Mouse (Mus musculus) midbrain, postnatal 0 days (tissue): ENCODE measurements around the gene Med9. TPM values are rescaled to one million over a fixed set of nuclear protein-coding genes. Genes with fewer than 3 reads are reported as not detected.

Source experiments
- ATAC-seq: fragments of 200-750 bp; cut with Nextera tagmentation; 2 replicates; pipeline ENCODE4 v1.8.0; 2017; ENCODE audit warnings: moderate number of reproducible peaks, mild to moderate bottlenecking, moderate TSS enrichment, moderate library complexity; ENCODE audit not compliant: low FRiP score
- DNase-seq: peaks from one replicate; pipeline ENCODE4 v3.0.0-alpha.2; 2015; ENCODE audit warnings: low spot score
- H3K27ac ChIP-seq: fragments of 300-500 bp; sonication (generic); 2 replicates; pipeline ENCODE4 v1.5.1; 2014; ENCODE audit warnings: low read depth, mild to moderate bottlenecking, low read length, mixed read lengths
- H3K27me3 ChIP-seq: fragments of 300-500 bp; sonication (generic); 2 replicates; pipeline ENCODE4 v1.6.1; 2014; ENCODE audit warnings: low read length, control low read depth, mixed read lengths; ENCODE audit not compliant: insufficient read depth
- H3K36me3 ChIP-seq: fragments of 300-500 bp; sonication (generic); 2 replicates; pipeline ENCODE4 v1.6.1; 2014; ENCODE audit warnings: low read length, control low read depth, mixed read lengths; ENCODE audit not compliant: insufficient read depth
- H3K4me1 ChIP-seq: fragments of 300-500 bp; sonication (generic); 2 replicates; pipeline ENCODE4 v1.6.1; 2014; ENCODE audit warnings: mild to moderate bottlenecking, control low read depth, antibody characterized with exemption, low read length, mixed read lengths; ENCODE audit not compliant: insufficient read depth
- H3K4me2 ChIP-seq: fragments of 300-500 bp; sonication (generic); 2 replicates; pipeline ENCODE4 v1.6.1; 2014; ENCODE audit warnings: low read depth, mild to moderate bottlenecking, low read length, mixed read lengths; ENCODE audit not compliant: poor library complexity, severe bottlenecking
- H3K4me3 ChIP-seq: fragments of 300-500 bp; sonication (generic); 2 replicates; pipeline ENCODE4 v1.5.1; 2014; ENCODE audit warnings: low read depth, mild to moderate bottlenecking, low read length, moderate library complexity
- H3K9ac ChIP-seq: fragments of 300-500 bp; sonication (generic); replicated peaks from 2 replicates; pipeline ENCODE4 v1.6.1; 2014; ENCODE audit warnings: mild to moderate bottlenecking, low read length, moderate library complexity, mixed read lengths; ENCODE audit not compliant: poor library complexity, severe bottlenecking
- H3K9me3 ChIP-seq: fragments of 300-500 bp; sonication (generic); 2 replicates; pipeline ENCODE4 v1.6.1; 2016; ENCODE audit warnings: low read length, control low read depth
- CTCF ChIP-seq: IDR thresholded peaks from 2 replicates; pipeline ENCODE4 v1.5.1; 2016; ENCODE audit warnings: antibody characterized with exemption, mild to moderate bottlenecking
- WGBS: fragments of 180-500 bp; shearing (Covaris S2); extraction: QIAGEN DNeasy Blood & Tissue Kit; methylation state at CpG from one replicate; pipeline ENCODE4 v1.1.7; 2014; 5-methylcytosine and 5-hydroxymethylcytosine counted together
- polyA plus RNA-seq: library from polyadenylated mRNA; unstranded; fragments of >200 nt; fragmentation: Nextera tagmentation; extraction: Ambion mirVana; gene quantifications from 2 replicates; pipeline ENCODE4 v1.2.1, GENCODE M21; 2015
- total RNA-seq: library from RNA; depleted of rRNA; stranded (reverse); fragments of >200 nt; gene quantifications from 2 replicates; pipeline ENCODE4 v1.2.3, GENCODE M21; 2014

Gene Med9
- total and polyA plus RNA-seq, 2 experiments from 2014 or later: 28.7 to 32.0 TPM

DNA sequence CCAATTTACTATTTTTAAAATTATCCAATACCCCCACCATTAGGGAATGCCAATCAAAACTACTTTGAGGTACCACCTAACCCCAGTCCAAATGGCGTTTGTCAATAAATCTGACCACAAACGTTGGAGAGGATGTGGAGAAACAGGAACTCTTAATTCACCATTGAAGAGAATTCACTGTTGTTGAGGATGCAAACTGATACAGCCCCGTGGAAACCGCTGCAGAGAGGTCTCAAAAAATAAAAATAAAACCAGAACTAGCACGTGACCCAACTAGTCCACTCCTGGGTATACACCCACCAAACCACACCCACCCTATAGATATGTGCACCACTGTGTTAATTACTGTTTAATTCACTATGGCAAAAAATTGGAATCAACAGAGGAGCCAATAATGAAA is 27.7 kb upstream of the Med9 start:
- Histone ChIP-seq H3K4me2 (no peak overlapping the region), H3K4me1 (no peaks in the 10 kb centered on the region), H3K9me3 (no peaks in the 10 kb centered on the region), H3K9ac (no peak overlapping the region), H3K36me3 (no peaks in the 10 kb centered on the region), H3K27ac (no peak overlapping the region), H3K27me3 (no peaks in the 10 kb centered on the region), H3K4me3 (no peak overlapping the region)
- no peak for ATAC-seq
- TF ChIP-seq CTCF: no peak
- WGBS: 78% methylated on average over 5 of the region's 5 CpGs
- no peak for DNase-seq

DNA sequence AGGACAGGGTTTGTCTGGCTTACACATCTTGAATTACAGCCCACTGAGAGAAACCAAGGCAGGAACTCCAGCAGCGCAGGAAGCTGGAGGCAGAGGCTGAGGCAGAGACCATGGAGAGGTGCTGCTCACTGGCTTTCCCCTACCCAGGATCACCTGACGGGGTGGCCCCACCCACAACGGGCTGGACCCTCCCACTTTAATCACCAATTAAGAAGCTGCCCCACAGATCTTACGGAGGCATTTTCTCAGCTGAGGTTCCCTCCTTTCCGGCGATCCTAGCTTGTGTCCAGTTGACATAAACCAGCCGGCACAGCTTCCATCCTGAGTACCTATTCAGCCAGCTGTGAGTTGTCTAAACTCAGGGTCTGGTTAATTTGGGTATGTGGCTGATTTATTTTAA is 26.7 kb upstream of the Med9 start:
- H3K27me3 ChIP-seq: no peaks in the 10 kb centered on the region
- DNase-seq (no peak), ATAC-seq (no peak)
- H3K9me3 ChIP-seq: no peaks in the 10 kb centered on the region
- no peak overlapping the region for H3K9ac ChIP-seq
- no peaks in the 10 kb centered on the region for H3K4me1 ChIP-seq
- H3K4me2 ChIP-seq: no peak overlapping the region
- H3K27ac ChIP-seq: no peak overlapping the region
- WGBS: 29% methylated on average over 7 of the region's 7 CpGs
- H3K36me3 ChIP-seq: no peaks in the 10 kb centered on the region
- no peak for TF ChIP-seq CTCF
- H3K4me3 ChIP-seq: no peak overlapping the region

DNA sequence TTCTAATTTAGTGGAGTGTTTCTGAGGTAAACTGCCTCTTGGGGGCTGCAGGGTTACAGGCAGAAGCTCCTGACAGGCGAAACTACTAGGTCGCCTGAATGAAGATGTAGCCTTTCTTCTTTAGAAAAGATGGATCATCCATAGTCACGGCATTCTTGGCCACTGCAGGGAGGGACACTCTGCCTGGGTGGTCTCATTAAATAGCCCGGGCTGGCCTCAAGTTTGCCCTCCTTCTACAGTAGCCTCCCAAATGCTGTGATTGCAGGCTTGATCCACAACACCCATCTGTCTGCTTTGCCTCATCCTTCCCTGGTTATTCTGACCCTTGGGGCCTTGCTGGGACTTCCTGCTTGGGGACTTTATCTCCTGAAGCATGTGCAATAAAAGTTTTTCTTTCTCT is 18.0 kb upstream of the Med9 start:
- Histone ChIP-seq H3K27ac (no peak overlapping the region), H3K36me3 (no peaks in the 10 kb centered on the region), H3K4me3 (no peak overlapping the region), H3K9ac (no peak overlapping the region), H3K4me2 (no peak overlapping the region), H3K4me1 (no peaks in the 10 kb centered on the region), H3K27me3 (no peaks in the 10 kb centered on the region), H3K9me3 (no peaks in the 10 kb centered on the region)
- TF ChIP-seq CTCF: no peak
- DNase-seq (no peak), ATAC-seq (no peak)
- WGBS: 40% methylated on average over 4 of the region's 4 CpGs

DNA sequence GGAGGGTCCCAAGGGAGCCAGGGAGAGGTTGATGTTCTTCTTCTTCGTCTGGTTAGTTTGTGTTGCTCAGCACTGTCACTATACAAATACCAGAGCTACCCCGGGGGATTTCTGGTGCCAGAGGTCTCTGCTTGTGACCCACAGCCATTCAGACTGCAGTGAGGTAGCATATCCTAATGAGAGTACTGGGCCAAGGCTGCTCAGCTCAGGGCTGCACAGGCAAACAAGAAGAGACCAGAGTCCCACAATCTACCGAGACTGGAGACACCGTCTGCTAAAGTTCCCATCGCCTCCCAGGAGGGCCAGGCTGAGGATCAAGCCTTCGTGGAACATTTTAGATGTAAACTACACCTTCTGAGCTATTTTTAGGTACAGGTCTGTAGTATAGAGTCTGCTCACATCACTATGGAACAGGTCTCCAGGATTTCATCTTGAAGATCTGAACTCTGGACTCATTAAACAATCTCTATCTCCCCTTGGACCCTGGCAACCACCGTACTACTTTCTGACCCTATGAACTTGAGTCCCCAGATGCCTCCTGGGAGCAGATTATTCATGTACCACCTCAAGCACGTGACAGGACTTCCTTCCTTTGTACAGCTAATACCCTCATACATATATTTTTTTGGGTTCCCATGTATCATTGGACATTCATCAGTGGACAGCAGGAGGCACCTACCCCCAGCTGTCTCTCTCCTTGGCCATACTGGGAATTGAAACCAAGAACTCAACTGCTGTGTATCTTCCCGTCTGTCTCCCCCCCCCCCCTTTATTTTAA is 15.3 kb upstream of the Med9 start:
- no peak overlapping the region for H3K9ac ChIP-seq
- DNase-seq (no peak), ATAC-seq (no peak)
- no peaks in the 10 kb centered on the region for H3K9me3 ChIP-seq
- no peak for TF ChIP-seq CTCF
- no peak overlapping the region for H3K27ac ChIP-seq
- no peaks in the 10 kb centered on the region for H3K4me1 ChIP-seq
- no peak overlapping the region for H3K4me3 ChIP-seq
- WGBS: 67% methylated on average over 9 of the region's 9 CpGs
- H3K36me3 ChIP-seq: no peaks in the 10 kb centered on the region
- H3K4me2 ChIP-seq: no peak overlapping the region
- H3K27me3 ChIP-seq: no peaks in the 10 kb centered on the region

DNA sequence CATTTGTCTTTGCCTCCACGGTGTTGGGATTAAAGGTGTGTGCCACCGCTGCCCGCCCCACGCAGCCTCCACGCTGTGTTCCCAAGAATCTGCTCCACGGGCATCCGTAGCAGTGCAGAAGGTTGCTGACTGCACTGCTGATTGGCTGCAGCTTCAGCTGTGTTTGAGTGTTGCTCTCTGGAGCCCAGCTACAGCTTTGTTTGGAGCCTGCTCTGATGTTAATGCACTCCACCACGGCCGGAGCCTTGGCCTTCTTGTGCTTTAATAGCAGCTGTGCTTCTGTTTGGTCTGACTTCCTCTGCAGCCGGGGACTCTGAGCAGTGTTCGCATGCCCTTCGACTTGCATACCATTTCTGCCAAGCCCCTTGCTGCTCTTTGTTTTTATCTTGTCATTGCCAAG is 14.1 kb upstream of the Med9 start:
- H3K4me2 ChIP-seq: no peak overlapping the region
- no peak for ATAC-seq
- H3K27me3 ChIP-seq: no peaks in the 10 kb centered on the region
- H3K9ac ChIP-seq: no peak overlapping the region
- H3K36me3 ChIP-seq: no peaks in the 10 kb centered on the region
- H3K4me3 ChIP-seq: no peak overlapping the region
- no peaks in the 10 kb centered on the region for H3K9me3 ChIP-seq
- H3K27ac ChIP-seq: peak overlapping the region; percentile 51
- 33% methylated on average over 12 of the region's 12 CpGs for WGBS
- no peaks in the 10 kb centered on the region for H3K4me1 ChIP-seq
- peak; percentile 47 for DNase-seq
- TF ChIP-seq CTCF: no peak

DNA sequence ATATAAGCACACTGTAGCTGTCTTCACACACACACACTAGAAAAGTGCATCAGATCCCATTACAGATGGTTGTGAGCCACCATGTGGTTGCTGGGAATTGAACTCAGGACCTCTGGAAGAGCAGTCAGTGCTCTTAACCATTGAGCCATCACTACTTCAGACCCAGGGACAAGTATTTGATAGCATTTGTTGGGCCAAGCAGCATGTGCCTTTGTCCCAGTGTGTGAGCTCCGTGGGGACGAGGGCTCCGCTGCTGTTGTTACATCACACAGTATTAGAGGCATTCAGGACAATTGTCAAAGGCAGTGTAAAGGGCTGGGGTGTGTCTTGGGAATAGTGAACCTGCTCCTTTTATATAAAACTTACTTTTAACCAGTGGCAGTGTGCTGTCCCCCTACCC is 11.0 kb upstream of the Med9 start:
- Histone ChIP-seq H3K27ac (no peak overlapping the region), H3K4me2 (no peak overlapping the region), H3K9me3 (no peaks in the 10 kb centered on the region), H3K4me1 (no peaks in the 10 kb centered on the region), H3K27me3 (no peaks in the 10 kb centered on the region), H3K4me3 (no peak overlapping the region), H3K36me3 (no peaks in the 10 kb centered on the region), H3K9ac (no peak overlapping the region)
- 66% methylated on average over 3 of the region's 3 CpGs for WGBS
- DNase-seq (no peak), ATAC-seq (no peak)
- TF ChIP-seq CTCF: no peak
